Mouse (Mus musculus) frontal cortex, adult 2 months (tissue): ENCODE measurements around the gene Gfod1. TPM values are rescaled to one million over a fixed set of nuclear protein-coding genes. Genes with fewer than 3 reads are reported as not detected.

ENCODE experiments used
- DNase-seq, 2 experiments: peaks; one replicate each; pipeline ENCODE4 v3.0.0; 2022; ENCODE audit warnings: low spot score in 1 of 2; ENCODE audit errors: extremely low spot score in 1 of 2
- polyA plus RNA-seq: library from polyadenylated mRNA; depleted of rRNA; stranded (reverse); fragments of >200 nt; gene quantifications from 2 replicates; pipeline ENCODE4 v1.2.3, GENCODE M21; 2012; rRNA removed

Gene Gfod1
- polyA plus RNA-seq, result 27.0 and 29.0 TPM in 2 replicates

- peak; percentile 90 to 97 for DNase-seq
Observed at GRCm38 (mm10) chr13:43304018-43304431, at the start of gene Gfod1. Gfod1 (minus strand) TSS chr13:43304172.

- DNase-seq, result no peak
Observed at GRCm38 (mm10) chr13:43353356-43353755, 49.4 kb upstream of the Gfod1 start.

GRCm38 (mm10) chr13:43350489-43351169, 46.7 kb upstream of the Gfod1 start:
- no peak for DNase-seq

GRCm38 (mm10) chr13:43349376-43349775, 45.4 kb upstream of the Gfod1 start:
- no peak for DNase-seq

GRCm38 (mm10) chr13:43346825-43347224, 42.9 kb upstream of the Gfod1 start:
- DNase-seq, result no peak

- DNase-seq, result no peak
Observed at GRCm38 (mm10) chr13:43338632-43339031, 34.7 kb upstream of the Gfod1 start.

GRCm38 (mm10) chr13:43338001-43338400, 34.0 kb upstream of the Gfod1 start:
- peak in 1 of 2 experiments; percentile 47 for DNase-seq

- no peak for DNase-seq
Observed at GRCm38 (mm10) chr13:43336425-43337221, 32.7 kb upstream of the Gfod1 start.

- DNase-seq, result no peak
Observed at GRCm38 (mm10) chr13:43332591-43332990, 28.6 kb upstream of the Gfod1 start.

- DNase-seq, result no peak
Observed at GRCm38 (mm10) chr13:43331721-43332444, 27.9 kb upstream of the Gfod1 start.

- no peak for DNase-seq
Observed at GRCm38 (mm10) chr13:43325427-43325826, 21.5 kb upstream of the Gfod1 start.

GRCm38 (mm10) chr13:43321492-43321891, 17.5 kb upstream of the Gfod1 start:
- no peak for DNase-seq

- DNase-seq, result no peak
Observed at GRCm38 (mm10) chr13:43319396-43319795, 15.4 kb upstream of the Gfod1 start.

- DNase-seq, result no peak
Observed at GRCm38 (mm10) chr13:43317411-43317810, 13.4 kb upstream of the Gfod1 start.

GRCm38 (mm10) chr13:43305181-43305924, 1.4 kb upstream of the Gfod1 start:
- no peak for DNase-seq

GRCm38 (mm10) chr13:43304700-43305099, 728 bp upstream of the Gfod1 start:
- no peak for DNase-seq

GRCm38 (mm10) chr13:43303161-43303965, 609 bp downstream of the Gfod1 start:
- no peak for DNase-seq

GRCm38 (mm10) chr13:43302651-43303160, 1.3 kb downstream of the Gfod1 start:
- DNase-seq, result peak in 1 of 2 experiments; percentile 52

- no peak for DNase-seq
Observed at GRCm38 (mm10) chr13:43302239-43302638, 1.7 kb downstream of the Gfod1 start.
